Mouse (Mus musculus): ENCODE data around the gene Hnrnpu. TPM values are rescaled to one million over a fixed set of nuclear protein-coding genes. Genes with fewer than 3 reads are reported as not detected.

Hnrnpu gene
- polyA plus RNA-seq, 1 experiment from 2014 or later: 647 TPM

GRCm38 (mm10) chr1:178341435-178341834 lies 3.8 kb upstream of the Hnrnpu start:
- Histone ChIP-seq H3K4me1 (ENCODE audit: insufficient read depth) (no peaks in the 10 kb centered on the region), H3K27ac (ENCODE audit: low read depth) (no peak overlapping the region), H3K9ac (no peak overlapping the region), H3K9me3 (ENCODE audit: low read depth, low read length) (no peaks in the 10 kb centered on the region), H3K27me3 (ENCODE audit: insufficient read depth, low read length) (no peaks in the 10 kb centered on the region), H3K36me3 (ENCODE audit: insufficient read depth) (no peaks in the 10 kb centered on the region), H3K4me2 (no peak overlapping the region), H3K4me3 (ENCODE audit: low read depth, low read length) (no peak overlapping the region)
- ATAC-seq (ENCODE audit: insufficient read depth): no peak
- no peak for DNase-seq
- TF ChIP-seq CTCF (IDR thresholded peaks at IDR 0.05; ENCODE audit: low read depth): no peak
- 86% methylated on average over 3 of the region's 3 CpGs for WGBS

DNA sequence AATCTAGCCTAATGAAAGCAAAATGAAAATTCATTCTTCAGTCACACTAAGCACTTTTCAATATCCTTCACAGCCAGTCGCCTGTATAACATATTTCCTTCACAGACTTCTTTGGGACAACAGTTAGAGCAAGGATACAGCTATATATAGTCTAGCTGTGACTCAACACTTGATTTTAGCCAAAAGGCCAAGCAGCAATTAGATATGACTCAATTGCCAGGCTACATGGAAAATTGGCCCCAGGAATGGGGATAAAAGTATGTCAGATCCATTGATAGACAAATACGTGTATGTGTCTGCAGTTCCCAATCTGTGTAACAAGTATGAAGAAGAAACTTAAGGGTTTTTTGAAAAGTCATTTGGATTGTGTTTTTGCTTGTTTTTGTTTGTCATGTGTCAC lies 2.6 kb upstream of the Hnrnpu start:
- H3K4me3 ChIP-seq (ENCODE audit: low read depth, low read length): no peak overlapping the region
- WGBS: 82% methylated on average over 2 of the region's 2 CpGs
- H3K4me2 ChIP-seq: no peak overlapping the region
- H3K27me3 ChIP-seq (ENCODE audit: insufficient read depth, low read length): no peaks in the 10 kb centered on the region
- ATAC-seq (ENCODE audit: insufficient read depth) (no peak), DNase-seq (no peak)
- H3K9ac ChIP-seq: no peak overlapping the region
- no peak for TF ChIP-seq CTCF (IDR thresholded peaks at IDR 0.05; ENCODE audit: low read depth)
- no peaks in the 10 kb centered on the region for H3K9me3 ChIP-seq (ENCODE audit: low read depth, low read length)
- H3K4me1 ChIP-seq (ENCODE audit: insufficient read depth): no peaks in the 10 kb centered on the region
- peaks cover 8% of the 10 kb centered on the region for H3K36me3 ChIP-seq (ENCODE audit: insufficient read depth)
- no peak overlapping the region for H3K27ac ChIP-seq (ENCODE audit: low read depth)

DNA sequence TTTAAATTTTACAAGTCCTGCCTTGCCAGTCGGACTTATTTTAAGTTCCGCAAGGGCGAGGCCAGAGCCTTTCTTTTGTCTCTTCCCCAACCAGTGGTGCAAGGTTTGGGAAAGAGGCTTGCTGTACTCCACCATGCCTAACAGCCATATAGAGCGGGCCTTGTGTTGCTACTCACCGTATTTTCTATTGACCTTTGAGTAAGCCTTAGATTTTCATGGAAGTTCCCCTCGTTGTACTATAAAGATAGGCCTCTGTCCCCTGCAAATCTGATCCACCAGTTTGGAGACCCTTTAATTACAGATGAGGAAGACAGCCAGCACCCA lies 683 bp upstream of the Hnrnpu start:
- Histone ChIP-seq H3K9me3 (ENCODE audit: low read depth, low read length) (no peaks in the 10 kb centered on the region), H3K9ac (peak overlapping the region; percentile 100), H3K4me1 (ENCODE audit: insufficient read depth) (peaks cover 4% of the 10 kb centered on the region), H3K27ac (ENCODE audit: low read depth) (peak overlapping the region; percentile 100), H3K4me2 (peak overlapping the region; percentile 75), H3K36me3 (ENCODE audit: insufficient read depth) (peaks cover 26% of the 10 kb centered on the region), H3K4me3 (ENCODE audit: low read depth, low read length) (peak overlapping the region; percentile 100), H3K27me3 (ENCODE audit: insufficient read depth, low read length) (no peaks in the 10 kb centered on the region)
- DNase-seq: peak; percentile 70
- no peak for ATAC-seq (ENCODE audit: insufficient read depth)
- 6% methylated on average over 6 of the region's 6 CpGs for WGBS
- TF ChIP-seq CTCF (IDR thresholded peaks at IDR 0.05; ENCODE audit: low read depth): no peak

- peaks cover 7% of the 10 kb centered on the region for H3K4me1 ChIP-seq (ENCODE audit: insufficient read depth)
- peak overlapping the region; percentile 100 for H3K27ac ChIP-seq (ENCODE audit: low read depth)
- peaks cover 39% of the 10 kb centered on the region for H3K36me3 ChIP-seq (ENCODE audit: insufficient read depth)
- H3K9me3 ChIP-seq (ENCODE audit: low read depth, low read length): no peaks in the 10 kb centered on the region
- WGBS: under 1% methylated on average over 82 of the region's 89 CpGs
- H3K9ac ChIP-seq: peak overlapping the region; percentile 100
- H3K4me3 ChIP-seq (ENCODE audit: low read depth, low read length): peak overlapping the region; percentile 100
- DNase-seq: no peak
- peak; percentile 58 for ATAC-seq (ENCODE audit: insufficient read depth)
- no peak for TF ChIP-seq CTCF (IDR thresholded peaks at IDR 0.05; ENCODE audit: low read depth)
- no peaks in the 10 kb centered on the region for H3K27me3 ChIP-seq (ENCODE audit: insufficient read depth, low read length)
- peak overlapping the region; percentile 16; the same call in 1 of the 2 replicates for H3K4me2 ChIP-seq
Observed at GRCm38 (mm10) chr1:178336777-178337481, 668 bp downstream of the Hnrnpu start.

GRCm38 (mm10) chr1:178336289-178336775 lies 1.3 kb downstream of the Hnrnpu start:
- H3K27ac ChIP-seq (ENCODE audit: low read depth): peak overlapping the region; percentile 100
- peak; percentile 92 for ATAC-seq (ENCODE audit: insufficient read depth)
- H3K9ac ChIP-seq: peak overlapping the region; percentile 100
- peaks cover 45% of the 10 kb centered on the region for H3K36me3 ChIP-seq (ENCODE audit: insufficient read depth)
- H3K4me3 ChIP-seq (ENCODE audit: low read depth, low read length): peak overlapping the region; percentile 100
- no peak for TF ChIP-seq CTCF (IDR thresholded peaks at IDR 0.05; ENCODE audit: low read depth)
- peak overlapping the region; percentile 96 for H3K4me2 ChIP-seq
- under 1% methylated on average over 44 of the region's 53 CpGs for WGBS
- DNase-seq: peak; percentile 97
- H3K4me1 ChIP-seq (ENCODE audit: insufficient read depth): peaks cover 7% of the 10 kb centered on the region
- H3K27me3 ChIP-seq (ENCODE audit: insufficient read depth, low read length): no peaks in the 10 kb centered on the region
- no peaks in the 10 kb centered on the region for H3K9me3 ChIP-seq (ENCODE audit: low read depth, low read length)

DNA sequence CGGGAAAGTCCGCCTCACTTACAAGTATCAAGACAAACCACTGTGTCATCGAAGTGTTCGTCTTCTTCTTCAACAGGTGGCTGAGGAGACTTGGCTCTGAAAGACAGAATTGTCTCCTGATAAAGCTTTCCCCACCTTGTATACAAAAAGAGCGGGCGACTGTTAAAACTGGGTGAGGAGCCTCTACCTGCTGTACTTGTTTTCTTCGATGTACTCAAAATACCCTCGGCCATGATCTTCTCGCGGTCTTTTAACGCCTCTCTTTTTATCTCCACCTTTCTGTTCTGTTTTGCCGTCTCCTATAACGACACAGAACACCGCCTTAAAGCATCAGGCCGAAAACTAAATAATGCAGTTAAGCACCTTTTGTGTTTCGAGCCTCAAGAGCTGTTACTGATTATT lies 1.7 kb downstream of the Hnrnpu start:
- TF ChIP-seq CTCF (IDR thresholded peaks at IDR 0.05; ENCODE audit: low read depth): no peak
- ATAC-seq (ENCODE audit: insufficient read depth) (no peak), DNase-seq (peak; percentile 59)
- H3K27me3 ChIP-seq (ENCODE audit: insufficient read depth, low read length): no peaks in the 10 kb centered on the region
- H3K4me1 ChIP-seq (ENCODE audit: insufficient read depth): peaks cover 7% of the 10 kb centered on the region
- peak overlapping the region; percentile 100 for H3K4me3 ChIP-seq (ENCODE audit: low read depth, low read length)
- H3K27ac ChIP-seq (ENCODE audit: low read depth): peak overlapping the region; percentile 100
- peak overlapping the region; percentile 100 for H3K9ac ChIP-seq
- H3K36me3 ChIP-seq (ENCODE audit: insufficient read depth): peaks cover 50% of the 10 kb centered on the region
- WGBS: 0% methylated on average over 16 of the region's 16 CpGs
- H3K9me3 ChIP-seq (ENCODE audit: low read depth, low read length): no peaks in the 10 kb centered on the region
- peak overlapping the region; percentile 96 for H3K4me2 ChIP-seq

DNA sequence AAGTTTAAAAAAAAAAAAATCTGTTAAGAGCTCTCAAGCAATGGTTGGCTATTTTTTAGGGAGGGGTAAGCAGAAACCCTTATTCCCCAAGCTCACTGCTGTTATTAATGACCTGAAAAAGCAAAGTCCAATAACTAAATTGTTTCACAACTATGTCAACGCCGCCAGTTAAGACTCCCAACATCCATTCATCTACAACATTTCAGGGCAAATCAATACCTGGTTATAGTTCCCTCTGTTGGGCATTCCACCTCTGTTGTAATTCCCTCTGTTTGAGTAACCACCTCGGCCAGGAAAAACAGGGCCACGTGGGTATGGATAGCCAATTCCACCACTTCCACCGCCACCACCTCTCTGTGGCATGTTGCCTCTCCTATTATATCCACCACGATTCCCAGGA lies 7.7 kb downstream of the Hnrnpu start:
- no peak for ATAC-seq (ENCODE audit: insufficient read depth)
- Histone ChIP-seq H3K9me3 (ENCODE audit: low read depth, low read length) (no peaks in the 10 kb centered on the region), H3K27ac (ENCODE audit: low read depth) (no peak overlapping the region), H3K4me3 (ENCODE audit: low read depth, low read length) (no peak overlapping the region), H3K36me3 (ENCODE audit: insufficient read depth) (peaks cover 93% of the 10 kb centered on the region), H3K27me3 (ENCODE audit: insufficient read depth, low read length) (no peaks in the 10 kb centered on the region), H3K4me2 (no peak overlapping the region), H3K4me1 (ENCODE audit: insufficient read depth) (peaks cover 7% of the 10 kb centered on the region), H3K9ac (no peak overlapping the region)
- DNase-seq: no peak
- no peak for TF ChIP-seq CTCF (IDR thresholded peaks at IDR 0.05; ENCODE audit: low read depth)
- WGBS: 76% methylated on average over 6 of the region's 6 CpGs

All from lung, embryonic 14.5 days (tissue).